Mouse (Mus musculus) intestine, postnatal 0 days (tissue): Measurements from ENCODE around the gene D930048N14Rik. TPM values are rescaled to one million over a fixed set of nuclear protein-coding genes. Genes with fewer than 3 reads are reported as not detected.

Experiments
- ATAC-seq: fragments of 200-750 bp; cut with Nextera tagmentation; 2 replicates; pipeline ENCODE4 v1.8.0; 2017; ENCODE audit warnings: mild to moderate bottlenecking, moderate TSS enrichment, moderate library complexity
- H3K27ac ChIP-seq: fragments of 300-500 bp; sonication (generic); 2 replicates; pipeline ENCODE4 v1.5.1; 2014; ENCODE audit warnings: mild to moderate bottlenecking, low read depth, low read length, moderate library complexity
- H3K27me3 ChIP-seq: fragments of 300-500 bp; sonication (generic); replicated peaks from 2 replicates; pipeline ENCODE4 v1.6.1; 2014; ENCODE audit warnings: low read length, mixed read lengths; ENCODE audit not compliant: control insufficient read depth, insufficient read depth
- H3K36me3 ChIP-seq: fragments of 300-500 bp; sonication (generic); 2 replicates; pipeline ENCODE4 v1.6.1; 2014; ENCODE audit warnings: mild to moderate bottlenecking, moderate library complexity; ENCODE audit not compliant: control insufficient read depth, insufficient read depth
- H3K4me1 ChIP-seq: fragments of 300-500 bp; sonication (generic); replicated peaks from 2 replicates; pipeline ENCODE4 v1.6.1; 2014; ENCODE audit warnings: antibody characterized with exemption, low read length, mixed read lengths; ENCODE audit not compliant: control insufficient read depth, insufficient read depth
- H3K4me2 ChIP-seq: fragments of 300-500 bp; sonication (generic); replicated peaks from 2 replicates; pipeline ENCODE4 v1.6.1; 2014; ENCODE audit warnings: low read depth, mild to moderate bottlenecking, moderate library complexity
- H3K4me3 ChIP-seq: fragments of 300-500 bp; sonication (generic); 2 replicates; pipeline ENCODE4 v1.5.1; 2014; ENCODE audit warnings: low read depth, low read length
- H3K9ac ChIP-seq: fragments of 300-500 bp; sonication (generic); 2 replicates; pipeline ENCODE4 v1.6.1; 2014; ENCODE audit warnings: mild to moderate bottlenecking, low read depth, low read length
- H3K9me3 ChIP-seq: fragments of 300-500 bp; sonication (generic); 2 replicates; pipeline ENCODE4 v1.6.1; 2016; ENCODE audit warnings: mixed run types; ENCODE audit not compliant: control insufficient read depth
- CTCF ChIP-seq: sonication (generic); IDR thresholded peaks from 2 replicates; pipeline ENCODE4 v1.5.1; 2016; ENCODE audit warnings: low read depth, mild to moderate bottlenecking, control low read depth, antibody characterized with exemption, moderate library complexity
- WGBS: fragments of 180-500 bp; shearing (Covaris S2); extraction: QIAGEN DNeasy Blood & Tissue Kit; methylation state at CpG from one replicate; pipeline ENCODE4 v1.1.7; 2014; 5-methylcytosine and 5-hydroxymethylcytosine counted together
- polyA plus RNA-seq: library from polyadenylated mRNA; unstranded; fragments of >200 nt; fragmentation: Nextera tagmentation; extraction: Ambion mirVana; gene quantifications from 2 replicates; pipeline ENCODE4 v1.2.1, GENCODE M21; 2015

The D930048N14Rik gene
- polyA plus RNA-seq, 1 experiment from 2014 or later, result 1.1 TPM

- Histone ChIP-seq H3K4me3 (no peak overlapping the region), H3K9ac (no peak overlapping the region), H3K9me3 (no peaks in the 10 kb centered on the region), H3K27me3 (no peaks in the 10 kb centered on the region), H3K4me1 (no peaks in the 10 kb centered on the region), H3K27ac (no peak overlapping the region), H3K4me2 (no peak overlapping the region), H3K36me3 (peaks cover 43% of the 10 kb centered on the region)
- no peak for ATAC-seq
- TF ChIP-seq CTCF, result no peak
- 96% methylated on average over 3 of the region's 3 CpGs for WGBS
These were observed 44.2 kb downstream of the D930048N14Rik start for GRCm38 (mm10) chr11:51694984-51695383.

GRCm38 (mm10) chr11:51702831-51703230 is 52.1 kb downstream of the D930048N14Rik start:
- no peak for ATAC-seq
- 76% methylated on average over 3 of the region's 3 CpGs for WGBS
- peaks cover 75% of the 10 kb centered on the region for H3K36me3 ChIP-seq
- no peaks in the 10 kb centered on the region for H3K27me3 ChIP-seq
- no peaks in the 10 kb centered on the region for H3K4me1 ChIP-seq
- H3K9me3 ChIP-seq, result no peaks in the 10 kb centered on the region
- TF ChIP-seq CTCF, result no peak
- H3K27ac ChIP-seq, result no peak overlapping the region
- H3K4me2 ChIP-seq, result no peak overlapping the region
- no peak overlapping the region for H3K4me3 ChIP-seq
- no peak overlapping the region for H3K9ac ChIP-seq

GRCm38 (mm10) chr11:51703379-51703998 is 52.7 kb downstream of the D930048N14Rik start:
- Histone ChIP-seq H3K27me3 (no peaks in the 10 kb centered on the region), H3K36me3 (peaks cover 76% of the 10 kb centered on the region), H3K27ac (no peak overlapping the region), H3K9me3 (no peaks in the 10 kb centered on the region), H3K4me3 (no peak overlapping the region), H3K4me2 (no peak overlapping the region), H3K9ac (no peak overlapping the region), H3K4me1 (no peaks in the 10 kb centered on the region)
- WGBS, result 72% methylated on average over 10 of the region's 10 CpGs
- TF ChIP-seq CTCF, result peak; percentile 51
- ATAC-seq, result no peak

- no peaks in the 10 kb centered on the region for H3K9me3 ChIP-seq
- H3K9ac ChIP-seq, result no peak overlapping the region
- no peak overlapping the region for H3K4me3 ChIP-seq
- ATAC-seq, result no peak
- H3K36me3 ChIP-seq, result peaks cover 73% of the 10 kb centered on the region
- WGBS, result 96% methylated on average over 9 of the region's 10 CpGs
- H3K4me2 ChIP-seq, result no peak overlapping the region
- no peak for TF ChIP-seq CTCF
- H3K27me3 ChIP-seq, result no peaks in the 10 kb centered on the region
- no peak overlapping the region for H3K27ac ChIP-seq
- no peaks in the 10 kb centered on the region for H3K4me1 ChIP-seq
These were observed 55.7 kb downstream of the D930048N14Rik start for GRCm38 (mm10) chr11:51706451-51706850.

GRCm38 (mm10) chr11:51707080-51707479 is 56.3 kb downstream of the D930048N14Rik start:
- Histone ChIP-seq H3K4me1 (no peaks in the 10 kb centered on the region), H3K4me2 (no peak overlapping the region), H3K27ac (no peak overlapping the region), H3K9me3 (no peaks in the 10 kb centered on the region), H3K27me3 (no peaks in the 10 kb centered on the region), H3K36me3 (peaks cover 72% of the 10 kb centered on the region), H3K4me3 (no peak overlapping the region), H3K9ac (no peak overlapping the region)
- no peak for ATAC-seq
- WGBS, result 97% methylated on average over 10 of the region's 13 CpGs
- TF ChIP-seq CTCF, result no peak

Other genes with a start within 250 kb of the D930048N14Rik start
- gene Phykpl, start 66.2 kb upstream of the D930048N14Rik start, polyA plus RNA-seq, result 22.7 and 24.2 TPM in 2 replicates
- 181 and 191 TPM in 2 replicates for gene Hnrnpab, start 44.1 kb upstream of the D930048N14Rik start, polyA plus RNA-seq
- gene Nhp2, start 31.2 kb upstream of the D930048N14Rik start, polyA plus RNA-seq, result 98.2 and 101 TPM in 2 replicates
- gene Rmnd5b, start 15.1 kb upstream of the D930048N14Rik start, polyA plus RNA-seq, result 32.4 and 34.2 TPM in 2 replicates
- gene N4bp3, start 112 bp upstream of the D930048N14Rik start, polyA plus RNA-seq, result 8.5 and 8.8 TPM in 2 replicates
- gene 0610009B22Rik, start 37.9 kb downstream of the D930048N14Rik start, polyA plus RNA-seq, result 110 and 113 TPM in 2 replicates
- gene Sec24a, start 112.7 kb downstream of the D930048N14Rik start, polyA plus RNA-seq, result 47.1 and 49.1 TPM in 2 replicates
- gene Sar1b, start 112.7 kb downstream of the D930048N14Rik start, polyA plus RNA-seq, result 442 and 470 TPM in 2 replicates
- 1.7 and 2.1 TPM in 2 replicates for gene Jade2, start 206.7 kb downstream of the D930048N14Rik start, polyA plus RNA-seq